Mouse (Mus musculus) ES-E14 (cell line): ENCODE measurements around the gene Ccdc107. TPM values are rescaled to one million over a fixed set of nuclear protein-coding genes. Genes with fewer than 3 reads are reported as not detected.
A peak's percentile ranks its signal among the peaks of the same experiment; 100 is the strongest.

Source experiments
- DNase-seq: peaks from one replicate; pipeline ENCODE4 v3.0.0-alpha.2; 2013; ENCODE audit warnings: low read depth, low spot score
- H3K27ac ChIP-seq: 2 replicates; pipeline ENCODE4 v1.5.1; 2012; ENCODE audit warnings: low read depth, mild to moderate bottlenecking, low read length, moderate library complexity, mixed read lengths; ENCODE audit not compliant: poor library complexity, insufficient read depth, severe bottlenecking
- H3K36me3 ChIP-seq: 2 replicates; pipeline ENCODE4 v1.6.1; 2012; ENCODE audit warnings: mild to moderate bottlenecking, low read length, moderate library complexity, mixed read lengths; ENCODE audit not compliant: control insufficient read depth, poor library complexity, insufficient read depth, severe bottlenecking
- H3K4me1 ChIP-seq, 2 experiments: fragments of 150-350 bp in 1 of 2; sonication (generic) in 1 of 2; 2 replicates each; pipeline ENCODE4 v1.6.1; 2012; ENCODE audit warnings: low read length in 2 of 2, mild to moderate bottlenecking in 1 of 2, mixed read lengths in 1 of 2; ENCODE audit not compliant: control insufficient read depth in 2 of 2, insufficient read depth in 2 of 2, poor library complexity in 1 of 2
- H3K4me3 ChIP-seq, 2 experiments: fragments of 150-350 bp in 1 of 2; sonication (generic) in 1 of 2; 2 replicates each; pipeline ENCODE4 v1.5.1; 2012; ENCODE audit warnings: low read length in 2 of 2, low read depth in 1 of 2, mild to moderate bottlenecking in 1 of 2, mixed read lengths in 1 of 2; ENCODE audit not compliant: insufficient read depth in 1 of 2, poor library complexity in 1 of 2, severe bottlenecking in 1 of 2
- H3K9ac ChIP-seq: 2 replicates; pipeline ENCODE4 v1.6.1; 2012; ENCODE audit warnings: low read depth, mild to moderate bottlenecking, low read length, mixed read lengths; ENCODE audit not compliant: poor library complexity, insufficient read depth, severe bottlenecking
- H3K9me3 ChIP-seq: fragments of 150-350 bp; sonication (generic); 2 replicates; pipeline ENCODE4 v1.6.1; 2012; ENCODE audit warnings: low read depth, mild to moderate bottlenecking, low read length; ENCODE audit not compliant: control insufficient read depth, insufficient read depth
- CHD2 ChIP-seq: IDR thresholded peaks from 2 replicates; pipeline ENCODE4 v1.6.1; 2014; ENCODE audit warnings: mild to moderate bottlenecking, low read depth, low read length, inconsistent platforms
- HCFC1 ChIP-seq: IDR thresholded peaks from 2 replicates; pipeline ENCODE4 v1.6.1; 2012; ENCODE audit warnings: low read length, inconsistent platforms, borderline replicate concordance; ENCODE audit not compliant: insufficient read depth
- MAFK ChIP-seq: IDR thresholded peaks from 2 replicates; pipeline ENCODE4 v1.6.1; 2014; ENCODE audit warnings: mild to moderate bottlenecking, low read depth, low read length, inconsistent platforms; ENCODE audit not compliant: insufficient read depth
- ZC3H11A ChIP-seq: IDR thresholded peaks from 2 replicates; pipeline ENCODE4 v1.6.1; 2012; ENCODE audit warnings: low read depth, mild to moderate bottlenecking, inconsistent platforms, low read length, borderline replicate concordance
- ZNF384 ChIP-seq: IDR thresholded peaks from 2 replicates; pipeline ENCODE4 v1.6.1; 2012; ENCODE audit warnings: low read depth, low read length, inconsistent platforms
- in situ Hi-C, 2 experiments: fragments of 600-800 bp; cut with MboI; formaldehyde crosslinking; loops; one replicate each; pipeline ENCODE4 v1.15.1; 2025; ENCODE audit warnings: low sequenced_read_pairs in 2 of 2, inconsistent platforms in 1 of 2; ENCODE audit not compliant: unreplicated experiment in 2 of 2
- total RNA-seq: library from RNA; depleted of rRNA; stranded (reverse); fragments of 300-350 nt; gene quantifications from 2 replicates; pipeline ENCODE4 v1.2.3, GENCODE M21; 2012

Ccdc107 gene
- total RNA-seq, 1 experiment: 59.1 TPM

- Histone ChIP-seq H3K9me3 (no peaks in the 10 kb centered on the region), H3K9ac (peak overlapping the region; percentile 56), H3K27ac (peak overlapping the region; percentile 41; the same call in 1 of the 2 replicates), H3K4me1 (peaks cover 0 to 6% of the 10 kb centered on the region in 2 experiments; a peak in 2 of 4 replicates), H3K36me3 (no peaks in the 10 kb centered on the region), H3K4me3 (peak overlapping the region; percentile 48 to 67)
- in situ Hi-C loops: no loop called here
- peak; percentile 85 for DNase-seq
- TF ChIP-seq ZNF384: no peak
- peak; percentile 97 for TF ChIP-seq HCFC1
Observed at GRCm38 (mm10) chr4:43477857-43478533, 14.7 kb upstream of the Ccdc107 start.

- TF ChIP-seq ZC3H11A (no peak), CHD2 (no peak), HCFC1 (no peak), MAFK (no peak), ZNF384 (no peak)
- DNase-seq: no peak
- in situ Hi-C loops: no loop called here
- Histone ChIP-seq H3K9ac (peak overlapping the region; percentile 56), H3K27ac (peak overlapping the region; percentile 41; the same call in 1 of the 2 replicates), H3K36me3 (no peaks in the 10 kb centered on the region), H3K9me3 (no peaks in the 10 kb centered on the region), H3K4me1 (peaks cover 0 to 6% of the 10 kb centered on the region in 2 experiments; a peak in 2 of 4 replicates), H3K4me3 (peak overlapping the region; percentile 48 to 67)
Observed at GRCm38 (mm10) chr4:43478534-43478858, 14.2 kb upstream of the Ccdc107 start.

- DNase-seq: peak; percentile 57
- TF ChIP-seq CHD2: no peak
- no peak for TF ChIP-seq ZNF384
- TF ChIP-seq ZC3H11A: no peak
- no peak for TF ChIP-seq HCFC1
- TF ChIP-seq MAFK: no peak
- Histone ChIP-seq H3K4me1 (peaks cover 0 to 6% of the 10 kb centered on the region in 2 experiments; a peak in 2 of 4 replicates), H3K27ac (no peak overlapping the region), H3K36me3 (no peaks in the 10 kb centered on the region), H3K4me3 (no peak overlapping the region), H3K9me3 (no peaks in the 10 kb centered on the region), H3K9ac (peak overlapping the region; percentile 66)
- in situ Hi-C loops: no loop called here
Observed at GRCm38 (mm10) chr4:43478906-43479832, 13.5 kb upstream of the Ccdc107 start.

DNA sequence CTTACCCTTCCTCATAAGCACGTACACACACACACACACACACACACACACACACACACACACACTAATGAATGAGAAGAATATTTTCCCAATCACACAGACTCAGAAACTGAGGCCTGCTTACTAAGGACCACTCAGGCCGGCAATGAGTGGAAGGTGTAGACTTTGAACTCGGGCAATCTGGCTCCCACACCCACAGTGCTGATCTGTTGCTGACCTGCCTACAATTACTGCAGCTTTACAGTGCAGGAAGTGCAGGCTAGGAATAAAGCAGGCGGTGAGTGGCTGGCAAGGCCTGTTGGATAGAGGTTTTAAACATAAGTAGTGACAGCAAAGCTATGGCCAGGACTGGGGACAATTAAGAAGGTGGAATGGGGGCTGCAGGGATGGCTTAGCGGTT is 11.7 kb upstream of the Ccdc107 start:
- H3K9ac ChIP-seq: no peak overlapping the region
- in situ Hi-C loops: no loop called here
- no peak for DNase-seq
- no peak overlapping the region for H3K27ac ChIP-seq
- peaks cover 0 to 6% of the 10 kb centered on the region in 2 experiments; a peak in 2 of 4 replicates for H3K4me1 ChIP-seq
- H3K36me3 ChIP-seq: no peaks in the 10 kb centered on the region
- H3K4me3 ChIP-seq: no peak overlapping the region
- TF ChIP-seq CHD2 (no peak), MAFK (no peak), ZC3H11A (no peak), HCFC1 (no peak), ZNF384 (no peak)
- H3K9me3 ChIP-seq: no peaks in the 10 kb centered on the region
